Comparison of ENCODE assay signal across 8 mouse cellular contexts in genomic region chr1:37891400-37891799, GRCm38 (mm10). TPM values are rescaled to one million over a fixed set of nuclear protein-coding genes. Genes with fewer than 3 reads are reported as not detected.
DNase-seq lines count a peak whose midpoint lies in the region; ATAC-seq lines count a peak whose summit lies in the region.

No protein-coding gene starts in this region.

- no peak for ATAC-seq in kidney, embryonic 16.5 days (ENCODE audit: low FRiP score, low TSS enrichment)
- ATAC-seq in intestine, embryonic 14.5 days (replicated peaks; ENCODE audit: low FRiP score, low TSS enrichment, low read depth), result no peak

- 55% methylated on average over 3 of the region's 3 CpGs for WGBS in kidney, embryonic 16.5 days
- WGBS in intestine, embryonic 14.5 days, result 67% methylated on average over 3 of the region's 3 CpGs

- no peak overlapping the region for H3K27ac ChIP-seq in kidney, embryonic 16.5 days (ENCODE audit: low read length)
- H3K27ac ChIP-seq in brown adipose tissue, adult 24 weeks (replicated peaks; ENCODE audit: low read depth, low read length), result no peak overlapping the region
- no peak overlapping the region for H3K27ac ChIP-seq in intestine, embryonic 14.5 days (ENCODE audit: low read depth)

- H3K9me3 ChIP-seq in kidney, embryonic 16.5 days (ENCODE audit: low read length), result no peaks in the 10 kb centered on the region
- no peaks in the 10 kb centered on the region for H3K9me3 ChIP-seq in intestine, embryonic 14.5 days (ENCODE audit: control insufficient read depth, low read length)

- peak overlapping the region; percentile 63 for H3K4me2 ChIP-seq in kidney, embryonic 16.5 days (replicated peaks; ENCODE audit: low read depth, low read length)
- H3K4me2 ChIP-seq in intestine, embryonic 14.5 days (ENCODE audit: low read length), result peak overlapping the region; percentile 89

- H3K9ac ChIP-seq in kidney, embryonic 16.5 days (replicated peaks; ENCODE audit: low read length), result no peak overlapping the region
- H3K9ac ChIP-seq in intestine, embryonic 14.5 days (ENCODE audit: low read length), result peak overlapping the region; percentile 52

- H3K36me3 ChIP-seq in kidney, embryonic 16.5 days (ENCODE audit: insufficient read depth, low read length), result peaks cover 22% of the 10 kb centered on the region
- peaks cover 24% of the 10 kb centered on the region for H3K36me3 ChIP-seq in intestine, embryonic 14.5 days (ENCODE audit: control insufficient read depth, insufficient read depth, low read length)

- no peaks in the 10 kb centered on the region for H3K27me3 ChIP-seq in kidney, embryonic 16.5 days (ENCODE audit: insufficient read depth, low read length)
- H3K27me3 ChIP-seq in intestine, embryonic 14.5 days (replicated peaks; ENCODE audit: control insufficient read depth, insufficient read depth, low read length), result no peaks in the 10 kb centered on the region

- H3K4me1 ChIP-seq in kidney, embryonic 16.5 days (ENCODE audit: insufficient read depth, low read length), result peaks cover 11% of the 10 kb centered on the region
- peaks cover 6% of the 10 kb centered on the region; the same call in 1 of the 2 replicates for H3K4me1 ChIP-seq in brown adipose tissue, adult 24 weeks (ENCODE audit: control insufficient read depth, insufficient read depth, insufficient read length, low read length)
- peaks cover 15% of the 10 kb centered on the region for H3K4me1 ChIP-seq in intestine, embryonic 14.5 days (replicated peaks; ENCODE audit: control insufficient read depth, insufficient read depth, low read length)

- H3K4me3 ChIP-seq in kidney, embryonic 16.5 days (ENCODE audit: low read length), result peak overlapping the region; percentile 85
- peak overlapping the region; percentile 38 for H3K4me3 ChIP-seq in brown adipose tissue, adult 24 weeks (ENCODE audit: insufficient read depth, low read depth, low read length)
- H3K4me3 ChIP-seq in intestine, embryonic 14.5 days (ENCODE audit: low read depth, low read length), result peak overlapping the region; percentile 83

- DNase-seq in kidney, postnatal 36 days, result no peak
- no peak for DNase-seq in intestine, embryonic 14.5 days (ENCODE audit: low spot score)
- DNase-seq in naive thymus-derived CD4-positive, alpha-beta T cell, adult 2 months (ENCODE audit: low read depth), result peak; percentile 48
- no peak for DNase-seq in cerebellum, postnatal 36 days
- no peak for DNase-seq in right cerebral cortex, adult 2 months (ENCODE audit: low spot score in 2 of 2)
- no peak for DNase-seq in right cerebral cortex, postnatal 25 days

RNA-seq across cellular contexts. Expression of gene Mrpl30, which starts 1.1 kb away (rescaled TPM):
- 228 and 234 TPM in 2 replicates for polyA plus RNA-seq in kidney, embryonic 16.5 days (2015; fragmentation: Nextera tagmentation; extraction: Ambion mirVana)
- polyA plus RNA-seq in brown adipose tissue, adult 24 weeks (2012; ENCODE audit: insufficient read depth, insufficient read length, missing spikeins), result 718 and 851 TPM in 2 replicates
- 269 and 295 TPM in 2 replicates for polyA plus RNA-seq in intestine, embryonic 14.5 days (2014; fragmentation: Nextera tagmentation; extraction: Ambion mirVana)

RNA-seq across cellular contexts. Expression of gene Mitd1, which starts 1.2 kb away (rescaled TPM):
- polyA plus RNA-seq in kidney, embryonic 16.5 days (2015; fragmentation: Nextera tagmentation; extraction: Ambion mirVana), result 23.9 and 27.4 TPM in 2 replicates
- polyA plus RNA-seq in brown adipose tissue, adult 24 weeks (2012; ENCODE audit: insufficient read depth, insufficient read length, missing spikeins), result 12.3 and 12.8 TPM in 2 replicates
- 29.1 and 30.6 TPM in 2 replicates for polyA plus RNA-seq in intestine, embryonic 14.5 days (2014; fragmentation: Nextera tagmentation; extraction: Ambion mirVana)

RNA-seq across cellular contexts. Expression of gene Lipt1, which starts 19.9 kb away (rescaled TPM):
- polyA plus RNA-seq in kidney, embryonic 16.5 days (2015; fragmentation: Nextera tagmentation; extraction: Ambion mirVana), result 9.6 and 9.7 TPM in 2 replicates
- 29.3 and 30.5 TPM in 2 replicates for polyA plus RNA-seq in brown adipose tissue, adult 24 weeks (2012; ENCODE audit: insufficient read depth, insufficient read length, missing spikeins)
- 9.0 and 9.6 TPM in 2 replicates for polyA plus RNA-seq in intestine, embryonic 14.5 days (2014; fragmentation: Nextera tagmentation; extraction: Ambion mirVana)

RNA-seq across cellular contexts. Expression of gene Lyg2, which starts 24.9 kb away (rescaled TPM):
- not detected in 2 replicates for polyA plus RNA-seq in kidney, embryonic 16.5 days (2015; fragmentation: Nextera tagmentation; extraction: Ambion mirVana)
- not detected in 2 replicates for polyA plus RNA-seq in brown adipose tissue, adult 24 weeks (2012; ENCODE audit: insufficient read depth, insufficient read length, missing spikeins)
- polyA plus RNA-seq in intestine, embryonic 14.5 days (2014; fragmentation: Nextera tagmentation; extraction: Ambion mirVana), result not detected in 2 replicates

RNA-seq across cellular contexts. Expression of gene Tsga10, which starts 25.2 kb away (rescaled TPM):
- 6.4 and 6.9 TPM in 2 replicates for polyA plus RNA-seq in kidney, embryonic 16.5 days (2015; fragmentation: Nextera tagmentation; extraction: Ambion mirVana)
- 6.1 and 8.5 TPM in 2 replicates for polyA plus RNA-seq in brown adipose tissue, adult 24 weeks (2012; ENCODE audit: insufficient read depth, insufficient read length, missing spikeins)
- 4.9 and 5.2 TPM in 2 replicates for polyA plus RNA-seq in intestine, embryonic 14.5 days (2014; fragmentation: Nextera tagmentation; extraction: Ambion mirVana)
